Mouse (Mus musculus) adrenal gland, adult 8-10 months (tissue): ENCODE data around the gene Krtap2-4. TPM values are rescaled to one million over a fixed set of nuclear protein-coding genes. Genes with fewer than 3 reads are reported as not detected.

ENCODE experiments used
- DNase-seq: peaks from one replicate; pipeline ENCODE4 v3.0.0; 2022
- total RNA-seq, 4 experiments: library from RNA; stranded (reverse); gene quantifications; 2 replicates each; pipeline ENCODE4 v1.2.4; 2022

Gene Krtap2-4
- total RNA-seq, 4 experiments from 2014 or later = not detected

GRCm38 (mm10) chr11:99581564-99581963 is 33.1 kb downstream of the Krtap2-4 start:
- no peak for DNase-seq

- no peak for DNase-seq
These were observed 33.6 kb downstream of the Krtap2-4 start for GRCm38 (mm10) chr11:99581051-99581450.

- DNase-seq = no peak
These were observed 34.0 kb downstream of the Krtap2-4 start, which contains the start of gene Krtap1-5 for GRCm38 (mm10) chr11:99580636-99581035. Gene Krtap1-5 (minus strand): TSS chr11:99581016.

- DNase-seq = peak; percentile 22
These were observed 40.5 kb downstream of the Krtap2-4 start for GRCm38 (mm10) chr11:99574106-99574505.

GRCm38 (mm10) chr11:99573164-99573563 is 41.5 kb downstream of the Krtap2-4 start:
- no peak for DNase-seq

- no peak for DNase-seq
These were observed 48.1 kb downstream of the Krtap2-4 start, which contains the start of gene Krtap3-1 for GRCm38 (mm10) chr11:99566530-99566929. Gene Krtap3-1 (minus strand): TSS chr11:99566630.

Other genes starting within 250 kb of the Krtap2-4 start
- not detected for gene Krt28, start 239.9 kb downstream of the Krtap2-4 start, total RNA-seq
- gene Krt10, start 225.5 kb downstream of the Krtap2-4 start, total RNA-seq = 1 to 10 TPM; 4.5 to 9.5 (median 8.0) TPM
- not detected for gene Krt12, start 192.6 kb downstream of the Krtap2-4 start, total RNA-seq
- under 1 TPM in 1 of 4 experiments, not detected in 3; 0.13 TPM for gene Krt20, start 176.7 kb downstream of the Krtap2-4 start, total RNA-seq
- under 1 TPM in 1 of 4 experiments, not detected in 3; 0.20 TPM for gene Krt23, start 121.7 kb downstream of the Krtap2-4 start, total RNA-seq
- gene Krt39, start 93.5 kb downstream of the Krtap2-4 start, total RNA-seq = not detected
- not detected for gene Krt40, start 71.7 kb downstream of the Krtap2-4 start, total RNA-seq
- gene Krtap3-3, start 64.0 kb downstream of the Krtap2-4 start, total RNA-seq = not detected
- gene Krtap3-2, start 58.0 kb downstream of the Krtap2-4 start, total RNA-seq = not detected
- not detected for gene Gm11939, start 55.4 kb downstream of the Krtap2-4 start, total RNA-seq
- not detected for gene Krtap3-1, start 48.2 kb downstream of the Krtap2-4 start, total RNA-seq
- gene Krtap1-5, start 33.8 kb downstream of the Krtap2-4 start, total RNA-seq = not detected
- not detected for gene Krtap1-4, start 31.2 kb downstream of the Krtap2-4 start, total RNA-seq
- gene Krtap1-3, start 23.5 kb downstream of the Krtap2-4 start, total RNA-seq = not detected
- not detected for gene Krtap9-3, start 16.7 kb downstream of the Krtap2-4 start, total RNA-seq
- gene Gm11938, start 11.5 kb downstream of the Krtap2-4 start, total RNA-seq = not detected
- gene Gm11937, start 4.7 kb downstream of the Krtap2-4 start, total RNA-seq = not detected
- gene Gm11562, start 5.6 kb upstream of the Krtap2-4 start, total RNA-seq = not detected
- gene Krtap4-1, start 13.4 kb upstream of the Krtap2-4 start, total RNA-seq = not detected
- not detected for gene Krtap4-2, start 20.2 kb upstream of the Krtap2-4 start, total RNA-seq
- gene Krtap4-7, start 29.2 kb upstream of the Krtap2-4 start, total RNA-seq = not detected
- gene Gm11555, start 35.4 kb upstream of the Krtap2-4 start, total RNA-seq = not detected
- gene Gm11563, start 44.1 kb upstream of the Krtap2-4 start, total RNA-seq = not detected
- not detected for gene Krtap4-6, start 51.1 kb upstream of the Krtap2-4 start, total RNA-seq
- not detected for gene Gm14190, start 75.9 kb upstream of the Krtap2-4 start, total RNA-seq
- not detected for gene Gm14180, start 119.4 kb upstream of the Krtap2-4 start, total RNA-seq
- not detected for gene Gm11595, start 158.1 kb upstream of the Krtap2-4 start, total RNA-seq
- not detected for gene Krtap4-8, start 165.9 kb upstream of the Krtap2-4 start, total RNA-seq
- gene Krtap4-9, start 170.4 kb upstream of the Krtap2-4 start, total RNA-seq = not detected
- gene Gm11596, start 178.6 kb upstream of the Krtap2-4 start, total RNA-seq = not detected
- not detected for gene Gm11569, start 184.1 kb upstream of the Krtap2-4 start, total RNA-seq
- not detected for gene Gm11554, start 189.6 kb upstream of the Krtap2-4 start, total RNA-seq
- gene Krtap4-13, start 195.0 kb upstream of the Krtap2-4 start, total RNA-seq = not detected
- gene Gm11564, start 200.8 kb upstream of the Krtap2-4 start, total RNA-seq = not detected
- gene 2300003K06Rik, start 223.2 kb upstream of the Krtap2-4 start, total RNA-seq = not detected
- not detected for gene Krtap4-16, start 236.8 kb upstream of the Krtap2-4 start, total RNA-seq
- not detected for gene Gm11568, start 243.1 kb upstream of the Krtap2-4 start, total RNA-seq
- not detected for gene Gm11559, start 249.6 kb upstream of the Krtap2-4 start, total RNA-seq